Mouse (Mus musculus): ENCODE measurements around the gene Tagln3. TPM values are rescaled to one million over a fixed set of nuclear protein-coding genes. Genes with fewer than 3 reads are reported as not detected.

The Tagln3 gene
- polyA plus RNA-seq, 1 experiment from 2014 or later, result 3.5 TPM

- H3K27ac ChIP-seq (ENCODE audit: low read length), result no peak overlapping the region
- ATAC-seq (ENCODE audit: low read depth), result no peak
Measured at GRCm38 (mm10) chr16:45758726-45759269, 34.4 kb upstream of the Tagln3 start.

GRCm38 (mm10) chr16:45757421-45758078 is 33.1 kb upstream of the Tagln3 start:
- Histone ChIP-seq H3K4me1 (replicated peaks; ENCODE audit: control insufficient read depth, insufficient read depth, low read length) (no peaks in the 10 kb centered on the region), H3K36me3 (ENCODE audit: control insufficient read depth, insufficient read depth, low read length) (peaks cover 21% of the 10 kb centered on the region), H3K9ac (ENCODE audit: low read length) (no peak overlapping the region), H3K27me3 (ENCODE audit: control insufficient read depth, insufficient read depth, low read depth, low read length) (no peaks in the 10 kb centered on the region), H3K4me2 (ENCODE audit: low read depth, low read length) (no peak overlapping the region), H3K9me3 (ENCODE audit: control insufficient read depth, low read length) (no peaks in the 10 kb centered on the region), H3K27ac (ENCODE audit: low read length) (peak overlapping the region; percentile 50), H3K4me3 (ENCODE audit: low read length) (no peak overlapping the region)
- 73% methylated on average over 12 of the region's 12 CpGs for WGBS
- peak; percentile 79 for ATAC-seq (ENCODE audit: low read depth)

More at GRCm38 (mm10) chr16:45758726-45759269, 34.4 kb upstream of the Tagln3 start:
- H3K4me3 ChIP-seq (ENCODE audit: low read length), result no peak overlapping the region
- WGBS, result 79% methylated on average over 9 of the region's 9 CpGs
- no peaks in the 10 kb centered on the region for H3K9me3 ChIP-seq (ENCODE audit: control insufficient read depth, low read length)
- peaks cover 5% of the 10 kb centered on the region for H3K4me1 ChIP-seq (replicated peaks; ENCODE audit: control insufficient read depth, insufficient read depth, low read length)
- no peak overlapping the region for H3K4me2 ChIP-seq (ENCODE audit: low read depth, low read length)
- H3K36me3 ChIP-seq (ENCODE audit: control insufficient read depth, insufficient read depth, low read length), result peaks cover 23% of the 10 kb centered on the region
- no peak overlapping the region for H3K9ac ChIP-seq (ENCODE audit: low read length)
- H3K27me3 ChIP-seq (ENCODE audit: control insufficient read depth, insufficient read depth, low read depth, low read length), result no peaks in the 10 kb centered on the region

- Histone ChIP-seq H3K27me3 (ENCODE audit: control insufficient read depth, insufficient read depth, low read depth, low read length) (no peaks in the 10 kb centered on the region), H3K27ac (ENCODE audit: low read length) (no peak overlapping the region), H3K4me3 (ENCODE audit: low read length) (no peak overlapping the region), H3K4me1 (replicated peaks; ENCODE audit: control insufficient read depth, insufficient read depth, low read length) (no peaks in the 10 kb centered on the region), H3K9me3 (ENCODE audit: control insufficient read depth, low read length) (no peaks in the 10 kb centered on the region), H3K36me3 (ENCODE audit: control insufficient read depth, insufficient read depth, low read length) (peaks cover 22% of the 10 kb centered on the region), H3K9ac (ENCODE audit: low read length) (no peak overlapping the region), H3K4me2 (ENCODE audit: low read depth, low read length) (no peak overlapping the region)
- peak; percentile 74 for ATAC-seq (ENCODE audit: low read depth)
- WGBS, result 33% methylated on average over 9 of the region's 9 CpGs
Measured at GRCm38 (mm10) chr16:45756855-45757254, 32.4 kb upstream of the Tagln3 start.

- Histone ChIP-seq H3K4me2 (ENCODE audit: low read depth, low read length) (no peak overlapping the region), H3K27me3 (ENCODE audit: control insufficient read depth, insufficient read depth, low read depth, low read length) (no peaks in the 10 kb centered on the region), H3K36me3 (ENCODE audit: control insufficient read depth, insufficient read depth, low read length) (peaks cover 12% of the 10 kb centered on the region), H3K27ac (ENCODE audit: low read length) (0 out of 2 replicates have a peak overlapping the region, but pooled peaks have one; percentile 12), H3K9me3 (ENCODE audit: control insufficient read depth, low read length) (no peaks in the 10 kb centered on the region), H3K4me1 (replicated peaks; ENCODE audit: control insufficient read depth, insufficient read depth, low read length) (peaks cover 5% of the 10 kb centered on the region), H3K9ac (ENCODE audit: low read length) (no peak overlapping the region), H3K4me3 (ENCODE audit: low read length) (no peak overlapping the region)
- no peak for ATAC-seq (ENCODE audit: low read depth)
- WGBS, result 49% methylated on average over 4 of the region's 4 CpGs
Measured at GRCm38 (mm10) chr16:45743591-45744144, 19.3 kb upstream of the Tagln3 start.

GRCm38 (mm10) chr16:45742615-45743476 is 18.4 kb upstream of the Tagln3 start, which contains the start of gene Abhd10:
Gene Abhd10, minus strand, starts transcription at chr16:45742955.
- H3K27ac ChIP-seq (ENCODE audit: low read length), result peak within 1 kb of the TSS; percentile 94
- H3K4me1 ChIP-seq (replicated peaks; ENCODE audit: control insufficient read depth, insufficient read depth, low read length), result peaks cover 5% of the 10 kb centered on the region
- ATAC-seq (ENCODE audit: low read depth), result peak; percentile 99
- peak within 1 kb of the TSS; percentile 96 for H3K9ac ChIP-seq (ENCODE audit: low read length)
- H3K9me3 ChIP-seq (ENCODE audit: control insufficient read depth, low read length), result no peaks in the 10 kb centered on the region
- no peaks in the 10 kb centered on the region for H3K27me3 ChIP-seq (ENCODE audit: control insufficient read depth, insufficient read depth, low read depth, low read length)
- H3K4me3 ChIP-seq (ENCODE audit: low read length), result peak within 1 kb of the TSS; percentile 89
- peak within 1 kb of the TSS; percentile 83 for H3K4me2 ChIP-seq (ENCODE audit: low read depth, low read length)
- under 1% methylated on average over 38 of the region's 51 CpGs for whole genome bisulfite sequencing
- peaks cover 7% of the 10 kb centered on the region for H3K36me3 ChIP-seq (ENCODE audit: control insufficient read depth, insufficient read depth, low read length)

- Histone ChIP-seq H3K27ac (ENCODE audit: low read length) (no peak overlapping the region), H3K27me3 (ENCODE audit: control insufficient read depth, insufficient read depth, low read depth, low read length) (no peaks in the 10 kb centered on the region), H3K4me3 (ENCODE audit: low read length) (no peak overlapping the region), H3K36me3 (ENCODE audit: control insufficient read depth, insufficient read depth, low read length) (peaks cover 24% of the 10 kb centered on the region), H3K9me3 (ENCODE audit: control insufficient read depth, low read length) (no peaks in the 10 kb centered on the region), H3K9ac (ENCODE audit: low read length) (no peak overlapping the region), H3K4me2 (ENCODE audit: low read depth, low read length) (no peak overlapping the region), H3K4me1 (replicated peaks; ENCODE audit: control insufficient read depth, insufficient read depth, low read length) (peaks cover 3% of the 10 kb centered on the region; the same call in 1 of the 2 replicates)
- WGBS, result 83% methylated on average over 8 of the region's 8 CpGs
- ATAC-seq (ENCODE audit: low read depth), result no peak
Measured at GRCm38 (mm10) chr16:45737880-45738279, 13.5 kb upstream of the Tagln3 start.

- Histone ChIP-seq H3K4me2 (ENCODE audit: low read depth, low read length) (no peak overlapping the region), H3K4me3 (ENCODE audit: low read length) (no peak overlapping the region), H3K27ac (ENCODE audit: low read length) (no peak overlapping the region), H3K9me3 (ENCODE audit: control insufficient read depth, low read length) (no peaks in the 10 kb centered on the region), H3K36me3 (ENCODE audit: control insufficient read depth, insufficient read depth, low read length) (peaks cover 28% of the 10 kb centered on the region), H3K9ac (ENCODE audit: low read length) (no peak overlapping the region), H3K4me1 (replicated peaks; ENCODE audit: control insufficient read depth, insufficient read depth, low read length) (peaks cover 3% of the 10 kb centered on the region; the same call in 1 of the 2 replicates), H3K27me3 (ENCODE audit: control insufficient read depth, insufficient read depth, low read depth, low read length) (no peaks in the 10 kb centered on the region)
- no peak for ATAC-seq (ENCODE audit: low read depth)
- whole genome bisulfite sequencing, result 95% methylated on average over 3 of the region's 3 CpGs
Measured at GRCm38 (mm10) chr16:45736724-45737123, 12.3 kb upstream of the Tagln3 start.

GRCm38 (mm10) chr16:45729163-45729562 is 4.8 kb upstream of the Tagln3 start:
- H3K9me3 ChIP-seq (ENCODE audit: control insufficient read depth, low read length), result no peaks in the 10 kb centered on the region
- 82% methylated on average over 5 of the region's 5 CpGs for WGBS
- no peak for ATAC-seq (ENCODE audit: low read depth)
- H3K27me3 ChIP-seq (ENCODE audit: control insufficient read depth, insufficient read depth, low read depth, low read length), result no peaks in the 10 kb centered on the region
- H3K4me1 ChIP-seq (replicated peaks; ENCODE audit: control insufficient read depth, insufficient read depth, low read length), result no peaks in the 10 kb centered on the region; the same call in 1 of the 2 replicates
- no peak overlapping the region for H3K9ac ChIP-seq (ENCODE audit: low read length)
- no peak overlapping the region for H3K27ac ChIP-seq (ENCODE audit: low read length)
- no peak overlapping the region for H3K4me3 ChIP-seq (ENCODE audit: low read length)
- H3K36me3 ChIP-seq (ENCODE audit: control insufficient read depth, insufficient read depth, low read length), result peaks cover 18% of the 10 kb centered on the region
- H3K4me2 ChIP-seq (ENCODE audit: low read depth, low read length), result no peak overlapping the region

- ATAC-seq (ENCODE audit: low read depth), result peak; percentile 26; the same call in 1 of the 2 replicates
- peak overlapping the region; percentile 86 for H3K4me2 ChIP-seq (ENCODE audit: low read depth, low read length)
- H3K9me3 ChIP-seq (ENCODE audit: control insufficient read depth, low read length), result no peaks in the 10 kb centered on the region
- 6% methylated on average over 10 of the region's 10 CpGs for WGBS
- H3K4me3 ChIP-seq (ENCODE audit: low read length), result peak overlapping the region; percentile 52
- H3K4me1 ChIP-seq (replicated peaks; ENCODE audit: control insufficient read depth, insufficient read depth, low read length), result no peaks in the 10 kb centered on the region; the same call in 1 of the 2 replicates
- no peak overlapping the region for H3K27ac ChIP-seq (ENCODE audit: low read length)
- no peaks in the 10 kb centered on the region for H3K27me3 ChIP-seq (ENCODE audit: control insufficient read depth, insufficient read depth, low read depth, low read length)
- H3K9ac ChIP-seq (ENCODE audit: low read length), result peak overlapping the region; percentile 58
- 0 out of 2 replicates have a peak, but pooled peaks cover 2% of the 10 kb centered on the region for H3K36me3 ChIP-seq (ENCODE audit: control insufficient read depth, insufficient read depth, low read length)
Measured at GRCm38 (mm10) chr16:45724742-45725102, 314 bp upstream of the Tagln3 start.
